Mouse (Mus musculus) testis, adult 2 months (tissue): Measurements from ENCODE around the gene Ptchd4.

Experiments
- CTCF ChIP-seq: fragments of 200-500 bp; IDR thresholded peaks from 2 replicates; pipeline ENCODE4 v1.5.1; 2012; ENCODE audit warnings: low read depth, mild to moderate bottlenecking, inconsistent platforms, low read length, moderate library complexity; ENCODE audit not compliant: control insufficient read depth, insufficient read depth, insufficient replicate concordance
- POLR2A ChIP-seq: fragments of 200-500 bp; IDR thresholded peaks from 2 replicates; pipeline ENCODE4 v1.6.1; 2012; ENCODE audit warnings: low read depth, mild to moderate bottlenecking, inconsistent platforms, low read length, moderate library complexity; ENCODE audit not compliant: control insufficient read depth

GRCm38 (mm10) chr17:42290341-42290740 is 25.4 kb upstream of the Ptchd4 start:
- TF ChIP-seq CTCF (no peak), POLR2A (no peak)
